Mouse (Mus musculus) lung, postnatal 0 days (tissue): Measurements from ENCODE around the gene Anxa6. TPM values are rescaled to one million over a fixed set of nuclear protein-coding genes. Genes with fewer than 3 reads are reported as not detected.

Experiments used
- ATAC-seq: fragments of 200-750 bp; cut with Nextera tagmentation; 2 replicates; pipeline ENCODE4 v1.8.0; 2017; ENCODE audit warnings: moderate library complexity
- DNase-seq: peaks from one replicate; pipeline ENCODE4 v3.0.0-alpha.2; 2016; ENCODE audit warnings: low spot score
- H3K27ac ChIP-seq: fragments of 300-500 bp; sonication (generic); 2 replicates; pipeline ENCODE4 v1.5.1; 2014; ENCODE audit warnings: antibody characterized with exemption, mild to moderate bottlenecking, low read length, mixed read lengths
- H3K27me3 ChIP-seq: fragments of 300-500 bp; sonication (generic); replicated peaks from 2 replicates; pipeline ENCODE4 v1.6.1; 2014; ENCODE audit warnings: low read length, mixed read lengths; ENCODE audit not compliant: insufficient read depth
- H3K36me3 ChIP-seq: fragments of 300-500 bp; sonication (generic); 2 replicates; pipeline ENCODE4 v1.6.1; 2014; ENCODE audit warnings: low read length, mixed read lengths; ENCODE audit not compliant: insufficient read depth
- H3K4me1 ChIP-seq: fragments of 300-500 bp; sonication (generic); 2 replicates; pipeline ENCODE4 v1.6.1; 2014; ENCODE audit warnings: antibody characterized with exemption, low read depth, low read length, mixed read lengths; ENCODE audit not compliant: insufficient read depth
- H3K4me2 ChIP-seq: fragments of 300-500 bp; sonication (generic); replicated peaks from 2 replicates; pipeline ENCODE4 v1.6.1; 2014; ENCODE audit warnings: low read depth, mild to moderate bottlenecking, low read length, moderate library complexity, mixed read lengths
- H3K4me3 ChIP-seq: fragments of 300-500 bp; sonication (generic); 2 replicates; pipeline ENCODE4 v1.5.1; 2014; ENCODE audit warnings: low read depth, low read length
- H3K9ac ChIP-seq: fragments of 300-500 bp; sonication (generic); replicated peaks from 2 replicates; pipeline ENCODE4 v1.6.1; 2014; ENCODE audit warnings: low read depth, mild to moderate bottlenecking
- H3K9me3 ChIP-seq: fragments of 300-500 bp; sonication (generic); 2 replicates; pipeline ENCODE4 v1.6.1; 2016; ENCODE audit warnings: low read length, mixed read lengths
- CTCF ChIP-seq: IDR thresholded peaks from 2 replicates; pipeline ENCODE4 v1.5.1; 2016; ENCODE audit warnings: antibody characterized with exemption, mild to moderate bottlenecking
- EP300 ChIP-seq: IDR thresholded peaks from 2 replicates; pipeline ENCODE4 v1.6.1; 2016; ENCODE audit warnings: antibody characterized with exemption, mild to moderate bottlenecking, control low read depth
- WGBS: fragments of 180-500 bp; shearing (Covaris S2); extraction: QIAGEN DNeasy Blood & Tissue Kit; methylation state at CpG from one replicate; pipeline ENCODE4 v1.1.7; 2014; 5-methylcytosine and 5-hydroxymethylcytosine counted together
- polyA plus RNA-seq: library from polyadenylated mRNA; unstranded; fragments of >200 nt; fragmentation: Nextera tagmentation; extraction: Ambion mirVana; gene quantifications from 2 replicates; pipeline ENCODE4 v1.2.1, GENCODE M21; 2015

The Anxa6 gene
- polyA plus RNA-seq, 1 experiment from 2014 or later = 228 TPM

DNA sequence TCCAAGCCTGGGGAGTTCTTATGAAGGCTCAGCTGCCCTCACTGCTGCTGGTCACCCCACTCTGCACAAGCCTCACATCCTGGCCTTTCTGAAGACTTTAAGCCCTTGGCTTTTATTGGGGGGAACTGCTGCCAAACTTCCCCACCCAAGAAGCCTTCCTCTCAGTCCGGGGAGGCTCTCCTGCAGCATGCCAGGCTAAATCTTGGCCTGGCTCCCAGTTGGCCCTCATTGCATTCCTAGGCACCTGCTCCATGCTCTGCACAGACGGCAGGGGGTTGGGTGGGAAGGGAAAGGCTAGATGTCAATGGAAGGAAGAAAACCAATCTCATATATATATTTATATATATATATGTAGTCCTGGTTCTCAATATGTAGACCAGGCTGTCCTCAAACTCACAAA is 42.4 kb upstream of the Anxa6 start:
- Histone ChIP-seq H3K36me3 (no peaks in the 10 kb centered on the region), H3K27ac (no peak overlapping the region), H3K27me3 (no peaks in the 10 kb centered on the region), H3K9me3 (no peaks in the 10 kb centered on the region), H3K9ac (no peak overlapping the region), H3K4me1 (0 out of 2 replicates have a peak, but pooled peaks cover 5% of the 10 kb centered on the region), H3K4me3 (no peak overlapping the region), H3K4me2 (no peak overlapping the region)
- TF ChIP-seq CTCF = no peak
- TF ChIP-seq EP300 = no peak
- WGBS = 21% methylated on average over 2 of the region's 2 CpGs
- no peak for DNase-seq
- ATAC-seq = no peak

DNA sequence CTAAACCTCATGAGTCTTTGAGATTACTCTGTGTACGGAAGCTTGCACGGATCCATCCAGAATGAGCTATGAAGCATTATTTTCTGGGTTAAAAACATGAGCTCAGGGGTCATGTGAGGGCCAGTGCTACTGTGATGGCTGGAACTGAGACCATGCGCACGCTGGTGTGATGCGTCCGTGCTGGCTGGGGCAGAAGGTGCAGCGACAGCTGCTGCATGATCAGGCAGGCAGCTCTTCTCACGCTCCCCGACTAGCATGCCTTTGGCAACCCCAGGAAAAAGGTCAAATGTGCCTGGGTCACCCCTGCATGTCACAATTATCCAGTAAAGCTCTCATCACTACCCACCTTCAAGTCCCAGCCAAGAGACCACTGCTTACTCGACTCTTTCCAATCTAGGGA is 39.9 kb upstream of the Anxa6 start:
- ATAC-seq (no peak), DNase-seq (no peak)
- Histone ChIP-seq H3K9ac (no peak overlapping the region), H3K27ac (no peak overlapping the region), H3K4me2 (no peak overlapping the region), H3K4me3 (no peak overlapping the region), H3K9me3 (no peaks in the 10 kb centered on the region), H3K27me3 (no peaks in the 10 kb centered on the region), H3K36me3 (no peaks in the 10 kb centered on the region), H3K4me1 (0 out of 2 replicates have a peak, but pooled peaks cover 5% of the 10 kb centered on the region)
- TF ChIP-seq EP300 = no peak
- TF ChIP-seq CTCF = no peak
- 55% methylated on average over 10 of the region's 10 CpGs for WGBS

DNA sequence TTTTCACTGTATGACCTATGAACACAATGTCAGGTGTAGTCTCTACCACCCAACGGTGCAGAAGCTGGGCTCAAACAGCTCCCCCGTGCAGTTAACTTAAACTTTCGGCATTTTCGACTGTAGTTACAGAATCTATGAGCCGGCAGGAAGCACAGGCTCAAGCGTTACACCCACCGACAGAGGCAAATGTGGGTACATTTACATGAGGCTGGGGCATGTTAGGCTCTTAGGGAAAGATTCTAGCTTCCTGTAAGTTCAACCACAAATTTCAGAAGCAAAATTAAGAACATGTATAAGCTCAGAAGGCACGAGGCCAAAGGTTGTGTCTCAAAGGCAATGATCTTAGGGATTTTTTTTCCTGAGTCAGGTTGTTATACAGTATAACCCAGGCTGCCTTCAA is 39.2 kb upstream of the Anxa6 start:
- ATAC-seq (no peak), DNase-seq (no peak)
- Histone ChIP-seq H3K27me3 (no peaks in the 10 kb centered on the region), H3K9ac (no peak overlapping the region), H3K27ac (no peak overlapping the region), H3K4me1 (0 out of 2 replicates have a peak, but pooled peaks cover 3% of the 10 kb centered on the region), H3K4me3 (no peak overlapping the region), H3K9me3 (no peaks in the 10 kb centered on the region), H3K36me3 (no peaks in the 10 kb centered on the region), H3K4me2 (no peak overlapping the region)
- 77% methylated on average over 8 of the region's 8 CpGs for WGBS
- TF ChIP-seq CTCF (no peak), EP300 (no peak)

DNA sequence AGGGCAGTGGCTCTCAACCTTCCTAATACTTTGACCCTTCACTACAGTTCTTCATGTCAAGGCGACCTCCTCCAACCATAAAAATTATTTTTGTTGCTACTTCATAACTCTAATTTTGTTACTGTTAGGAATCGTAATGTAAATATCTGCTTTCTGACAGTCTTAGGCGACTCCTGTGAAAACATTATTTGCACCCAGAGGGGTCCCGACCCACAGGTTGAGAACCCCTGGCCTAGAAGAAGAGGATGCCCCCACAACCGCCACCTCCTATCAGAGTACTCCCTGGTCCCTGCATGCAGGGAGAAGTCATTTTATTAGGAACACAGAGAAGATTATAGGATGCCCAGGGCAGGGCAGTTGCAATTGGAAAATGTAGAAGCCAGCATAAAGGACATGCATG is 38.1 kb upstream of the Anxa6 start:
- Histone ChIP-seq H3K4me2 (no peak overlapping the region), H3K9ac (no peak overlapping the region), H3K27ac (no peak overlapping the region), H3K27me3 (no peaks in the 10 kb centered on the region), H3K9me3 (no peaks in the 10 kb centered on the region), H3K4me3 (no peak overlapping the region), H3K4me1 (0 out of 2 replicates have a peak, but pooled peaks cover 2% of the 10 kb centered on the region), H3K36me3 (no peaks in the 10 kb centered on the region)
- TF ChIP-seq EP300 (no peak), CTCF (no peak)
- 80% methylated on average over 5 of the region's 5 CpGs for WGBS
- no peak for ATAC-seq
- no peak for DNase-seq

DNA sequence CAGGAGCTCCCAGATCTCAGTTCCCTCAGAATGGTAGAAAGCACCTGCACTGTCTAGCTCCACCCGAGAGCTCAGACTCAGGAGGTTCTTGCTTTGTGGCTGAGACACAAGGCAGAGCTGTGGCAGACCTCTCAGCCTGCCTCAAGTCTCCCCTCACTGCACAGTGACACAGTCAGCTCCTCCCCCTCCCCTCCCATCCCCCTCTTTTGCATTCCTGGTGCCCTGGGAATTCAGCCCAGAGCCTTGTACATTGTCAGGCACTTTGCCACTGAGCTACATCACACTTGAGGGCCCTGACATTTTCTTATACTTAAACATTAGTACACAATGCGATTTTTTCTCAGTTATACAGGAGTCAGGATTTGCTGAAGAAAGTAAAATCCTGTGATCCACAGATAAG is 35.8 kb upstream of the Anxa6 start:
- peak; percentile 46 for ATAC-seq

DNA sequence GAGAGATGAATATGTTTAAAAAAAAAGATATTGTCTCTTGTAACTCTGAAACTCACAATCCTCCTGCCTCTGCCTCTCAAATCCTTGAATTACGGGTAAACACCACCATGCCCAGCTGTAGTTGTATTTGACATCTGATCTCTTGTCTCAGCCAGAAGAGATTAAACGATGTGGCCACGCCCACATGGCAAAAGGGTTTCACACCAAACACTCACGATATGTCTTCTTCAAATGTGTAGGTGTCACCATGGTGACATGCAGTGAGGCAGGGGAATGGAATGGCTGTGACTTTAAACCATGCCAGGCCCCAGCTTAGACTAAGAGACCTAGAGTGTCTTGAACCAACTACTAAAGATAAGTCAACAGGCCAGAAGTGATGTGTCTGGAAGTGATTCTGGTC is 33.7 kb upstream of the Anxa6 start:
- WGBS = 43% methylated on average over 4 of the region's 4 CpGs

More for the DNA sequence above, 35.8 kb upstream of the Anxa6 start:
- Histone ChIP-seq H3K4me2 (no peak overlapping the region), H3K4me3 (no peak overlapping the region), H3K4me1 (no peaks in the 10 kb centered on the region), H3K36me3 (no peaks in the 10 kb centered on the region), H3K9me3 (no peaks in the 10 kb centered on the region), H3K9ac (no peak overlapping the region), H3K27me3 (no peaks in the 10 kb centered on the region), H3K27ac (no peak overlapping the region)
- TF ChIP-seq CTCF = no peak
- TF ChIP-seq EP300 = no peak
- DNase-seq = peak; percentile 37
- WGBS = 28% methylated on average over 2 of the region's 2 CpGs

DNA sequence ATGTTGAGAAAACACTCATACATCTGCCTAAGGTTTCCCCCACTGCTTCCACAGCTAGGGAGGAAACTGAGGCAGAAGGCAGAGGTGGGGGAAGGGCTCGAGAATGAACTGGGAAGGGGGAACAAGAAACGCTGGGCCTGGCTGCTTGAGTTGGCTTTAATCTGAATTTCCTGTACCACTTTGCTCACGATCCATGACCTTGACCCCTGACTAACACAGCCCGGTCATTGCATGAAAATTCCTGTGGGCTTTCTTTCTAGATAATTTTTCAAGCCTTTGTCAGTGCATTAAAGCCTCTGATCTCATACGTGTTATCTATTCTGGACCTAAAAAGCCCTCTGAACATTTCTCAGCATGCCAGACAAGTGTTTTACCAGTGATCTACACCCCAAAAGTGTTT is 29.6 kb upstream of the Anxa6 start:
- no peak overlapping the region for H3K9ac ChIP-seq
- DNase-seq (no peak), ATAC-seq (no peak)
- 32% methylated on average over 5 of the region's 5 CpGs for WGBS
- no peaks in the 10 kb centered on the region for H3K9me3 ChIP-seq
- H3K27me3 ChIP-seq = no peaks in the 10 kb centered on the region
- TF ChIP-seq CTCF (no peak), EP300 (no peak)
- H3K27ac ChIP-seq = no peak overlapping the region
- no peaks in the 10 kb centered on the region for H3K36me3 ChIP-seq
- no peak overlapping the region for H3K4me3 ChIP-seq
- no peaks in the 10 kb centered on the region for H3K4me1 ChIP-seq
- H3K4me2 ChIP-seq = no peak overlapping the region

More for the DNA sequence above, 33.7 kb upstream of the Anxa6 start:
- Histone ChIP-seq H3K36me3 (no peaks in the 10 kb centered on the region), H3K27ac (no peak overlapping the region), H3K4me3 (no peak overlapping the region), H3K9ac (no peak overlapping the region), H3K9me3 (no peaks in the 10 kb centered on the region), H3K4me1 (no peaks in the 10 kb centered on the region), H3K4me2 (no peak overlapping the region), H3K27me3 (no peaks in the 10 kb centered on the region)
- DNase-seq (no peak), ATAC-seq (no peak)
- TF ChIP-seq CTCF = no peak
- TF ChIP-seq EP300 = no peak
